Mouse (Mus musculus) monocyte, adult 2 months (primary cell): Measurements from ENCODE around the gene Tnk2.
"Not testable (repeated sequence)": the region's sequence is repeated elsewhere in the genome, so short reads cannot be mapped to it uniquely, and the experiment has no call there.

Experiments used
- DNase-seq, 2 experiments: peaks; one replicate each; pipeline ENCODE4 v3.0.0; 2022; ENCODE audit warnings: low spot score in 2 of 2, low read depth in 1 of 2

Tnk2 gene

GRCm38 (mm10) chr16:32635314-32635713 lies 8.4 kb upstream of the Tnk2 start:
- no peak for DNase-seq

GRCm38 (mm10) chr16:32636331-32636730 lies 7.3 kb upstream of the Tnk2 start:
- no peak for DNase-seq

DNA sequence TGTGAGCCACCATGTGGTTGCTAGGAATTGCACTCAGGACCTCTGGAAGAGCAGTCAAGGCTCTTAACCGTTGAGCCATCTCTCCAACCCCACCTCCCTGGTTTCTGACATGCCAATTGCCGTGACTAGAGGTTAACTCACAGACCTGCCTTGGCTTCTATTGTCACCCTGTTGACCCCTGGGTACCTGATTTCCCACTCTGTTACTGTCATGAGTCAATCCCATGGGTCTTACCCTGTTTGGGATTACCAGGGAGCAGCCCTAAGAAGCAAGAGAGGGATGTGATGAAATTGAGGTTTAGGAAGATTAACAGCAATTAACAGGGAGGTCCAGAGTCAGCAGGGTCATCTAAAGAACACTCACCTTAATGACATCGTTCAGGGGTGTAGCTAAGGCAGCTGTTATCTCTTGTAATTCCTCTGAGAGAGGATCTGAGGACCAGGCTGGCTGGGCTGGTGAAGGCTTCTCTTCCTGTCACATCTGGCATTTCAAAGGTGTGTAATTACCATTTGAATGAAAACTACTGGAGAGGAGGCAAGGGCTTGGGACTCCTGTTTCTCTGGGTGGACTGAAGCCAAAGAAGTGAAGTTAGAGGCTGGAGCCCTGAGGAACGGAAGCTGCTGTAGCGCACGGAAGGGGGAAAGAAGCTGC lies 6.7 kb upstream of the Tnk2 start:
- no peak for DNase-seq

- peak in 1 of 2 experiments; percentile 55 for DNase-seq
These were observed 5.2 kb upstream of the Tnk2 start for GRCm38 (mm10) chr16:32638476-32638875.

- no peak for DNase-seq
These were observed 3.6 kb upstream of the Tnk2 start for GRCm38 (mm10) chr16:32640096-32640495.

GRCm38 (mm10) chr16:32640683-32641082 lies 3.0 kb upstream of the Tnk2 start:
- not testable (repeated sequence) for DNase-seq

GRCm38 (mm10) chr16:32641440-32642219 lies 2.0 kb upstream of the Tnk2 start:
- no peak for DNase-seq

GRCm38 (mm10) chr16:32642280-32642679 lies 1.4 kb upstream of the Tnk2 start:
- DNase-seq = no peak

GRCm38 (mm10) chr16:32644069-32644800 lies 561 bp downstream of the Tnk2 start:
- DNase-seq = no peak

GRCm38 (mm10) chr16:32644801-32645170 lies 1.1 kb downstream of the Tnk2 start:
- no peak for DNase-seq

DNA sequence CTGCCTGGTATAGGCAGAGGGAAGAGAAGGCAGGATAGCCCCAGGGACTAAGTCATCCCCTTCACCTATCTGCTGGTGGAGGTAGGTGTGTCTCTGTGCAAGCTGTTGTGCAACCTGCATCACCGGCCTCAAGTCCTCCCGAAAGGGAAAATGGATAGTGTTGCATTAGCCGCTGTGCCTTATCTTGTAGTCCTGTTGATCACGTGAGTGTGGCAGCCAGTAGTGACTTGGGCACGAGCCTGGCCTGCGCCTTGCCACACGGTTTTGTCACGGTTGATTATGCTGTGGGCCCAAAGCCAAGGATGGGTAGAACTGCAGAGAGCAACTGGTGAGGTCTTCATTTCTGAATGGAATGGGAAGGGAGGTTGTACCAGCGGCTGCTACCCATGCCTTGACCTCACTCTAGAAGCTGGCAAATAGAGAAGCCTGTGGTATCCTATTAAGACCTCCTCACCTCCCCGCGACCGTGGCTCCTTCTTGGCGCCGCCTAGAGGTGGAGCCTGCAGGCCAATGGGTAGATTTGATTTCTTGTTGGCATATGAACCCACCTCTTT lies 1.8 kb downstream of the Tnk2 start:
- no peak for DNase-seq

DNA sequence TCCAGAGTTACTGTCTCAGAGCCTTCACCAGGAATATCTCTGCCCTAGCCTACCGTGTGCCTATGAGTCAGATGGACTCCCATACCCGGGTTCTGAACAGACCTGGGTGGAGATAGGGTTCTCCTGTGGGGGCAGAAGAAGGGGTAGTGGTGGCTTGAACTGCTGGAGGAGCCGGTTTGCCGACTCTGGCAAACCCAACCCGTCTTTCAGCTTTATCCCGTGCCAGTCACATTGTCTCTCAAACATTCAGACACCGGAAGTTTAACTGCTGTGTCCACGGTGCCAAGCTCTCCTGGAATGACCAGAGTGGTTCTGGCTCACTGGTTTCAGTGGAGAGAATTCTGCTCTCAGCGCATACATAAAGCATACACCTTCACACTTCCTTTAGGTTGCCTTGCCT lies 2.3 kb downstream of the Tnk2 start:
- no peak for DNase-seq

DNA sequence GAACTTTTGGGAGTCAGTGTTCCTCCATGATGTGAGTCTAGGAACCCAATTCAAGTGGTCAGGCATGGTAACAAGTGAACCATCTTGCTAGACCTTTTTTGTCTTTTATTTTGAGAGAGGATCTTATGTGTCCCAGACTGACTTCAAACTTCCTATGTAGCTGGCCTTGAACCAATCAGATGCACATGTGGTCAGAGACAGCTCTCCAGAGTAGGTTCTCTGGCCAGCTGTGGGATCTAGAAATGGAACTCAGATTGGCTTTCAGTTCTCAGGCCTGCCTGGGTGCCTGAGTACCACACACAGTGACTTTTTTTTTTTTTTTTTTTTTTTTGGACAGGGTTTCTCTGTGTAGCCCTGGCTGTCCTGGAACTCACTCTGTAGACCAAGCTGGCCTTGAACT lies 4.0 kb downstream of the Tnk2 start:
- DNase-seq = no peak

DNA sequence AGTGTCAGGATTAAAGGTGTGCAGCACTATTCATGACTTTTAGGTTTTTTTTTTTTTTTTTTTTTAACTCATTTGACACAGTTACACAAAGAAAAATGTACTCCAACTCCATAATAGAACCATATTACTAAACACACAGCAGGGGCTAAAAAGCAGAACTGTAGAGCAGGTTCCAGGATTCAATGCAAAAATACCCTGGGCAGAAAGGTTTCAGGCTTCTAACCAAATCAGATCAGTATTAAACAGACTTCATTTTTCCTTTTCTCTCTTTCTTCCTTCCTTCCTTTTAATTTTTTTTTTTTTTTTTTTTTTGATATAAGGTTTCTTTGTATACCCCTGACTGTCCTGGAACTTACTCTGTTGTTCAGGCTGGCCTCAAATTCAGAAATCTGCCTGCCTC lies 6.8 kb downstream of the Tnk2 start:
- no peak for DNase-seq

DNA sequence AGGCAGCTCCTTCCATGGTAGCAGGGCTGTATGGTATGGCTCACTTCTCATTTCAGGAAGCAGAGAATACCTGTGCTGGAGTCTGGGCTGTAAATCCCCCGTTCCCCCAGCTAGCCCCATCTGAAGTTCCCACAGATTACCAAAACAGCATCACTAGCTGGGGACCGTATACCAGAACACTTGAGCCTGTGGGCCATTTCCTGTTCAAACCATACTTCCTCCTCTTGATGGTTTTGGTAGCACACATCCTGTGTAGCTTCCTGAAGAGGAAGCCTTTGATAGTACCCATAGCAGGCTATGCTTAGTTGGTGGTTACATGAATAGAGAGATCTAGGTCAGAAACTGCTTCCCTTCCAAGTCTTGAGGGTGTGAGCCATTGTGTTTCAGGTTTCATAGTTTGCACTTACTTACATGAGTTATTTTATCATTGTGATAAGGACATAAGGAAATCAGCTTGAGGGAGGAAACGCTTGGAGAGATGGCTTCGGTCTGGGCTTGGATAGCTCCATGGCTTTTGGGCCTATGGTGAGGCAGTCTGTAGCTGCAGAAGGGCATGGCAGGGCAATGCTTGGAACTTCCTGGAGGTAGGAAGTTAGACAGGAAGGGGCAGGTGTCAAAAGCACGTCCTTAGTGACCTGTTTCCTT lies 7.4 kb downstream of the Tnk2 start:
- DNase-seq = no peak

DNA sequence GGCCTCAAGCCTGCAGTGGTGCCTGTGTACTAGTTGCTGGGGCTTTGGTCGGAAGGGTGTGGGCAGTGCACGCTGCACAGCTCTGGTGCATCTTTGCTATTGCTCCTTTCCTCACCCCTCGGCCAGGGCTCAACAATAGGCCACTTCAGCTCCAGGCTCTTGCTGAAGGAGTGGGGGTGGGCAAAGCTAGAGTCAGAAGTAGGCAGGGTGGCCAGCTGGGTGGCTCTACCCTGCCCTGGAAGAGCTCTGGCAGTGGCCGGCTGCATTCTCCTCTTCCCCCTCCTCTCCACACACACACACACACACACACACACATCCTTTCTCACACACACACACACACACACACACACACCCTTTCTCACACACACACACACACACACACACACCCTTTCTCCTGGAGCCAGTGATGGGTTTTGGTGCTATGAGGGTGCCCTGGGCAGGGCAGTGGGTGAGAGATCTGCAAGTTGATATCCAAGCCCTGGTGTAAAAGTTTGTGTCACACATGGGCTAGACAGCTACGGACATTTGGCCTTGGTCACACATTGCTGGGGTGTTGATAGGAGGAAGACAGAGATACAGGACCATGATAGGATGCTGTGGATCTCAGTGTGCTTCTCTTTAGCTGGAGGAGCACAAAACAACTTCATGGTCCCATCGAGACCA lies 10.5 kb downstream of the Tnk2 start:
- DNase-seq = no peak

DNA sequence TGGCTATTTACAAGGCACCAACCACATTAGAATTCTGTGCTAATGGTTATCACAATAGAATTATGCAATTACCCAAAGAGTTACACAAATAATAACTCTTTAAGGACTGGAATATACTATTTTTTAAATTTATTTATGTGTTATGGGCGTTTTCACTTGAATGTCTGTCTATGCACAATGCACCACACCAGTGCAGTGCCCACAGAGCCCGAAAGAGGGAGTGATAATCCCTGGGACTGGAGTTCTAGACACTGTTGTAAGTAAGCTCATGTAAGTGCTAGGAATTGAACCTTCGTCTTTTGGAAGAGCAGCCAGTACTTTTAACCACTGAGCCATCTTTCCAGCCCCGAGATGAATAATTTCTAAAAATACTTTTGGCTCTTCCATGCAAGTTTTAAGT lies 11.9 kb downstream of the Tnk2 start:
- DNase-seq = no peak

DNA sequence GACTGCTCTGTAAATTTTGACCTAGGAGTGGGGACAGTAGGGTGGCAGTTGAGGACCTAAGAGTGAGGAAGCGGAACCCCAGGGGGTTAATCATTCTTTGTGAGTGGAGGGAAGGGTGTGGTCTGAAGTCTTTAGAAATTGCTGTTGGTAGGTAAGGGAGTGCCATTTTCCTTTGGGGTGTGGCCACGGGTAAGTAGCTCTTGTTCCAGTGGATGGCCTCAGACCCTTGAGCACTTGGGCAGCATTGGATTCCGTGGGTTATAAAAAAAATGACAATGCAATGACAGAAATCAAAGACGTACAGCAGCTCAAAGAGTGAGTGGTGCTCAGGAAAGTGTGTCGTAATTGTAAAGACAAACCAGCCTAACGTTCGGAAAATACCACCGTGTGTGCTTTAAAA lies 12.6 kb downstream of the Tnk2 start:
- no peak for DNase-seq

- no peak for DNase-seq
These were observed 13.1 kb downstream of the Tnk2 start for GRCm38 (mm10) chr16:32656794-32657193.

GRCm38 (mm10) chr16:32657498-32658250 lies 14.0 kb downstream of the Tnk2 start:
- no peak for DNase-seq
